Mouse (Mus musculus): Measurements from ENCODE around the gene Akap10.

- TF ChIP-seq CTCF (IDR thresholded peaks at IDR 0.05; ENCODE audit: low read depth) (no peak), EP300 (optimal IDR thresholded peaks at IDR 0.05) (no peak)
Measured at GRCm38 (mm10) chr11:61970901-61971300, 40.8 kb upstream of the Akap10 start.

Data from stomach, postnatal 0 days (tissue).